Mouse (Mus musculus) liver, postnatal 0 days (tissue): ENCODE results near the gene Rhoa. TPM values are rescaled to one million over a fixed set of nuclear protein-coding genes. Genes with fewer than 3 reads are reported as not detected.

Experiments
- ATAC-seq: fragments of 200-750 bp; cut with Nextera tagmentation; 2 replicates; pipeline ENCODE4 v1.8.0; 2017; ENCODE audit warnings: mild to moderate bottlenecking, moderate library complexity
- DNase-seq: peaks from one replicate; pipeline ENCODE4 v3.0.0-alpha.2; 2016
- H3K27ac ChIP-seq: fragments of 300-500 bp; sonication (generic); 2 replicates; pipeline ENCODE4 v1.5.1; 2014; ENCODE audit warnings: antibody characterized with exemption, moderate library complexity, mild to moderate bottlenecking, low read depth
- H3K27me3 ChIP-seq: fragments of 300-500 bp; sonication (generic); 2 replicates; pipeline ENCODE4 v1.6.1; 2014; ENCODE audit warnings: low read length, control low read depth, mixed read lengths; ENCODE audit not compliant: insufficient read depth
- H3K36me3 ChIP-seq: fragments of 300-500 bp; sonication (generic); replicated peaks from 2 replicates; pipeline ENCODE4 v1.6.1; 2014; ENCODE audit warnings: mild to moderate bottlenecking, control low read depth, low read length, moderate library complexity, mixed read lengths; ENCODE audit not compliant: insufficient read depth
- H3K4me1 ChIP-seq: fragments of 300-500 bp; sonication (generic); 2 replicates; pipeline ENCODE4 v1.6.1; 2014; ENCODE audit warnings: antibody characterized with exemption, mild to moderate bottlenecking, control low read depth; ENCODE audit not compliant: insufficient read depth
- H3K4me2 ChIP-seq: fragments of 300-500 bp; sonication (generic); 2 replicates; pipeline ENCODE4 v1.6.1; 2014; ENCODE audit warnings: low read depth, mild to moderate bottlenecking, low read length, moderate library complexity, mixed read lengths
- H3K4me3 ChIP-seq: fragments of 300-500 bp; sonication (generic); 2 replicates; pipeline ENCODE4 v1.5.1; 2014; ENCODE audit warnings: low read depth, low read length
- H3K9ac ChIP-seq: fragments of 300-500 bp; sonication (generic); replicated peaks from 2 replicates; pipeline ENCODE4 v1.6.1; 2014; ENCODE audit warnings: mild to moderate bottlenecking, moderate library complexity
- H3K9me3 ChIP-seq: fragments of 300-500 bp; sonication (generic); 2 replicates; pipeline ENCODE4 v1.6.1; 2016; ENCODE audit warnings: mild to moderate bottlenecking, control low read depth, low read length, mixed read lengths
- CTCF ChIP-seq: sonication (generic); IDR thresholded peaks from 2 replicates; pipeline ENCODE4 v1.5.1; 2016; ENCODE audit warnings: antibody characterized with exemption, low read depth
- EP300 ChIP-seq: IDR thresholded peaks from 2 replicates; pipeline ENCODE4 v1.6.1; 2016; ENCODE audit warnings: antibody characterized with exemption, low read depth, mild to moderate bottlenecking
- WGBS: fragments of 180-500 bp; shearing (Covaris S2); extraction: QIAGEN DNeasy Blood & Tissue Kit; methylation state at CpG from one replicate; pipeline ENCODE4 v1.1.7; 2014; ENCODE audit not compliant: insufficient replicate concordance; 5-methylcytosine and 5-hydroxymethylcytosine counted together
- polyA plus RNA-seq: library from polyadenylated mRNA; unstranded; fragments of >200 nt; fragmentation: Nextera tagmentation; extraction: Ambion mirVana; gene quantifications from 2 replicates; pipeline ENCODE4 v1.2.1, GENCODE M21; 2015

Rhoa gene
- polyA plus RNA-seq, 1 experiment from 2014 or later: 165 TPM

GRCm38 (mm10) chr9:108343331-108343730 is 37.4 kb downstream of the Rhoa start:
- Histone ChIP-seq H3K9ac (peak overlapping the region; percentile 36), H3K4me3 (no peak overlapping the region), H3K4me2 (peak overlapping the region; percentile 38), H3K9me3 (no peaks in the 10 kb centered on the region), H3K36me3 (peaks cover 17% of the 10 kb centered on the region), H3K4me1 (peaks cover 60% of the 10 kb centered on the region), H3K27me3 (no peaks in the 10 kb centered on the region), H3K27ac (peak overlapping the region; percentile 100)
- no peak for TF ChIP-seq EP300
- TF ChIP-seq CTCF: no peak
- no peak for DNase-seq
- no peak for ATAC-seq
- 56% methylated on average over 3 of the region's 3 CpGs for WGBS

- TF ChIP-seq CTCF: no peak
- peak; percentile 66 for TF ChIP-seq EP300
- peaks cover 17% of the 10 kb centered on the region for H3K36me3 ChIP-seq
- H3K4me3 ChIP-seq: no peak overlapping the region
- no peak overlapping the region for H3K9ac ChIP-seq
- H3K9me3 ChIP-seq: no peaks in the 10 kb centered on the region
- ATAC-seq (no peak), DNase-seq (no peak)
- peak overlapping the region; percentile 38; the same call in 1 of the 2 replicates for H3K4me2 ChIP-seq
- 90% methylated on average over 1 of the region's 1 CpGs for WGBS
- peak overlapping the region; percentile 100 for H3K27ac ChIP-seq
- H3K4me1 ChIP-seq: peaks cover 61% of the 10 kb centered on the region
- H3K27me3 ChIP-seq: no peaks in the 10 kb centered on the region
Observed at GRCm38 (mm10) chr9:108343835-108344234, 37.9 kb downstream of the Rhoa start.

- H3K4me3 ChIP-seq: no peak overlapping the region
- H3K4me1 ChIP-seq: peaks cover 65% of the 10 kb centered on the region
- H3K4me2 ChIP-seq: no peak overlapping the region; the same call in none of the 2 replicates
- whole genome bisulfite sequencing: 75% methylated on average over 4 of the region's 4 CpGs
- DNase-seq: no peak
- H3K36me3 ChIP-seq: peaks cover 17% of the 10 kb centered on the region
- H3K27ac ChIP-seq: peak overlapping the region; percentile 100
- H3K9me3 ChIP-seq: no peaks in the 10 kb centered on the region
- no peaks in the 10 kb centered on the region for H3K27me3 ChIP-seq
- no peak overlapping the region for H3K9ac ChIP-seq
- TF ChIP-seq CTCF (no peak), EP300 (peak; percentile 16; the same call in 1 of the 2 replicates)
- no peak for ATAC-seq
Observed at GRCm38 (mm10) chr9:108344471-108344870, 38.5 kb downstream of the Rhoa start.

- 3% methylated on average over 11 of the region's 11 CpGs for WGBS
- H3K9ac ChIP-seq: peak overlapping the region; percentile 82
- DNase-seq: no peak
- peak overlapping the region; percentile 98 for H3K27ac ChIP-seq
- peaks cover 14% of the 10 kb centered on the region for H3K36me3 ChIP-seq
- H3K4me1 ChIP-seq: peaks cover 48% of the 10 kb centered on the region
- peak overlapping the region; percentile 81 for H3K4me3 ChIP-seq
- TF ChIP-seq CTCF: no peak
- no peak for TF ChIP-seq EP300
- ATAC-seq: no peak
- H3K9me3 ChIP-seq: no peaks in the 10 kb centered on the region
- no peaks in the 10 kb centered on the region for H3K27me3 ChIP-seq
- peak overlapping the region; percentile 84 for H3K4me2 ChIP-seq
Observed at GRCm38 (mm10) chr9:108347024-108347423, 41.1 kb downstream of the Rhoa start.

- TF ChIP-seq EP300 (no peak), CTCF (peak; percentile 16; the same call in 1 of the 2 replicates)
- H3K4me2 ChIP-seq: peak within 1 kb of the TSS; percentile 84
- peak within 1 kb of the TSS; percentile 98 for H3K27ac ChIP-seq
- H3K4me1 ChIP-seq: peaks cover 41% of the 10 kb centered on the region
- H3K36me3 ChIP-seq: peaks cover 21% of the 10 kb centered on the region
- ATAC-seq: peak; percentile 92
- no peaks in the 10 kb centered on the region for H3K9me3 ChIP-seq
- H3K4me3 ChIP-seq: peak within 1 kb of the TSS; percentile 81
- H3K9ac ChIP-seq: peak within 1 kb of the TSS; percentile 82
- WGBS: under 1% methylated on average over 72 of the region's 75 CpGs
- DNase-seq: peak; percentile 94
- no peaks in the 10 kb centered on the region for H3K27me3 ChIP-seq
Observed at GRCm38 (mm10) chr9:108347540-108348289, 41.8 kb downstream of the Rhoa start, which contains the start of gene Usp4. Gene Usp4, plus strand, starts transcription at chr9:108347853.

GRCm38 (mm10) chr9:108348290-108348680 is 42.4 kb downstream of the Rhoa start:
- peak overlapping the region; percentile 81 for H3K4me3 ChIP-seq
- no peak for TF ChIP-seq EP300
- peak overlapping the region; percentile 82 for H3K9ac ChIP-seq
- ATAC-seq (no peak), DNase-seq (no peak)
- no peaks in the 10 kb centered on the region for H3K27me3 ChIP-seq
- no peaks in the 10 kb centered on the region for H3K9me3 ChIP-seq
- WGBS: 3% methylated on average over 14 of the region's 14 CpGs
- H3K4me2 ChIP-seq: peak overlapping the region; percentile 84
- peaks cover 27% of the 10 kb centered on the region for H3K36me3 ChIP-seq
- peaks cover 35% of the 10 kb centered on the region for H3K4me1 ChIP-seq
- peak overlapping the region; percentile 98 for H3K27ac ChIP-seq
